Mouse (Mus musculus): Measurements from ENCODE around the gene T2.
"Not testable (repeated sequence)": the region's sequence is repeated elsewhere in the genome, so short reads cannot be mapped to it uniquely, and the experiment has no call there.

The T2 gene

GRCm38 (mm10) chr17:8367514-8368480 lies 12.0 kb downstream of the T2 start:
- in situ Hi-C loops (cut with MseI, MboI): loop anchor here in 1 of 2 experiments (10.0 kb wide), 1 partner anchor 113 kb away; no protein-coding TSS in a partner anchor

- in situ Hi-C loops (cut with MseI, MboI): loop anchor here in 1 of 2 experiments (10.0 kb wide), 1 partner anchor 114 kb away; no protein-coding TSS in a partner anchor
These were observed 12.8 kb downstream of the T2 start for GRCm38 (mm10) chr17:8368570-8368969.

GRCm38 (mm10) chr17:8369171-8369570 lies 13.4 kb downstream of the T2 start:
- in situ Hi-C loops (cut with MseI, MboI): loop anchor here in 1 of 2 experiments (10.0 kb wide), 1 partner anchor 114 kb away; no protein-coding TSS in a partner anchor

GRCm38 (mm10) chr17:8370634-8371229 lies 14.9 kb downstream of the T2 start:
- in situ Hi-C loops (cut with MseI, MboI): loop anchor here in 1 of 2 experiments (10.0 kb wide), 1 partner anchor 116 kb away; no protein-coding TSS in a partner anchor

GRCm38 (mm10) chr17:8371834-8372233 lies 16.0 kb downstream of the T2 start:
- in situ Hi-C loops (cut with MseI, MboI): loop anchor here in 1 of 2 experiments (10.0 kb wide), 1 partner anchor 117 kb away; no protein-coding TSS in a partner anchor

GRCm38 (mm10) chr17:8372286-8373046 lies 16.7 kb downstream of the T2 start:
- in situ Hi-C loops (cut with MseI, MboI): loop anchor here in 1 of 2 experiments (10.0 kb wide), 1 partner anchor 118 kb away; no protein-coding TSS in a partner anchor

- in situ Hi-C loops (cut with MseI, MboI): loop anchor here in 1 of 2 experiments (10.0 kb wide), 1 partner anchor 122 kb away; no protein-coding TSS in a partner anchor
These were observed 21.5 kb downstream of the T2 start for GRCm38 (mm10) chr17:8377298-8377697.

- in situ Hi-C loops (cut with MseI, MboI): loop anchor here in 1 of 2 experiments (5.0 kb wide), 1 partner anchor 37 kb away; no protein-coding TSS in a partner anchor
These were observed 29.6 kb downstream of the T2 start for GRCm38 (mm10) chr17:8385441-8385840.

- in situ Hi-C loops (cut with MseI, MboI): loop anchor here in 1 of 2 experiments (5.0 kb wide), 1 partner anchor 34 kb away; no protein-coding TSS in a partner anchor
These were observed 32.7 kb downstream of the T2 start for GRCm38 (mm10) chr17:8388463-8388862.

- in situ Hi-C loops (cut with MseI, MboI): loop anchor here in 1 of 2 experiments (5.0 kb wide), 1 partner anchor 33 kb away; no protein-coding TSS in a partner anchor
These were observed 33.4 kb downstream of the T2 start for GRCm38 (mm10) chr17:8388990-8389789.

GRCm38 (mm10) chr17:8389790-8390095 lies 34.0 kb downstream of the T2 start:
- in situ Hi-C loops (cut with MseI, MboI): loop anchor here in 1 of 2 experiments (5.0 kb wide), 1 partner anchor 33 kb away; no protein-coding TSS in a partner anchor

GRCm38 (mm10) chr17:8390487-8390886 lies 34.7 kb downstream of the T2 start:
- in situ Hi-C loops (cut with MseI, MboI): no loop called here

GRCm38 (mm10) chr17:8396371-8396770 lies 40.6 kb downstream of the T2 start:
- in situ Hi-C loops (cut with MseI, MboI): no loop called here

GRCm38 (mm10) chr17:8397946-8398345 lies 42.2 kb downstream of the T2 start:
- in situ Hi-C loops (cut with MseI, MboI): no loop called here

GRCm38 (mm10) chr17:8403932-8404331 lies 48.1 kb downstream of the T2 start:
- in situ Hi-C loops (cut with MseI, MboI): not testable (repeated sequence)

GRCm38 (mm10) chr17:8406285-8406684 lies 50.5 kb downstream of the T2 start:
- in situ Hi-C loops (cut with MseI, MboI): no loop called here

- in situ Hi-C loops (cut with MseI, MboI): not testable (repeated sequence)
These were observed 52.2 kb downstream of the T2 start for GRCm38 (mm10) chr17:8408002-8408401.

- in situ Hi-C loops (cut with MseI, MboI): no loop called here
These were observed 53.0 kb downstream of the T2 start for GRCm38 (mm10) chr17:8408589-8409295.

- in situ Hi-C loops (cut with MseI, MboI): no loop called here
These were observed 54.5 kb downstream of the T2 start for GRCm38 (mm10) chr17:8410330-8410729.

- in situ Hi-C loops (cut with MseI, MboI): no loop called here
These were observed 57.9 kb downstream of the T2 start for GRCm38 (mm10) chr17:8413656-8414055.

Data from mouse trophoblast stem cell (cell line).